Mouse (Mus musculus) megakaryocyte, embryonic 14.5 days (primary cell): ENCODE data around the gene Ina.

Experiments
- FLI1 ChIP-seq: IDR thresholded peaks from 2 replicates; pipeline ENCODE4 v1.6.1; 2012; ENCODE audit warnings: low read length, inconsistent platforms, mixed read lengths
- GATA1 ChIP-seq: IDR thresholded peaks from 3 replicates; pipeline ENCODE4 v1.6.1; 2012; ENCODE audit warnings: mixed read lengths, low read length, inconsistent platforms, borderline replicate concordance

DNA sequence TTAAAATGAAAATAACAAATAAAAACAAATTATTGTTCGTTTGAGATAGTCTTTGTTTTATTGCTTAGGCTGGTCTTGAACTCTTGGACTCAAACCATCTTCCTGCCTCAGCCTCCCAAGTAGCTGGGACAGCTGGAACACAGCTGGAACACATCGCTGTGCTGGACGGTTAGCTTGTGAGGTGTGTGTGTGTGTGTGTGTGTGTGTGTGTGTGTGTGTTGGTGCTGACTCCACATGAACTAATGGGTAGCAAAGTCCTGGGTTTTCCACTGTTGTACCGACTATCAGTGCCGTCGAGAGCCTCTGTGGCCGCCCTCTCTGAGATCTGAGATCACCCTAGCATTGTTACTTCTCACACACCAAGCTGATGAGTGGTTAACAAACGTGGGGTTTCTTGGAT lies 38.5 kb upstream of the Ina start:
- TF ChIP-seq FLI1 (no peak), GATA1 (no peak)
